Mouse (Mus musculus) G1E (cell line): ENCODE results near the gene Actg2.

Source experiments
- CTCF ChIP-seq: IDR thresholded peaks from 2 replicates; pipeline ENCODE4 v1.5.1; 2012; ENCODE audit warnings: low read depth, low read length, inconsistent platforms, mixed read lengths
- TAL1 ChIP-seq: conservative IDR thresholded peaks from 2 replicates; pipeline ENCODE4 v1.6.1; 2012; ENCODE audit warnings: low read depth, low read length, inconsistent platforms, mixed read lengths

DNA sequence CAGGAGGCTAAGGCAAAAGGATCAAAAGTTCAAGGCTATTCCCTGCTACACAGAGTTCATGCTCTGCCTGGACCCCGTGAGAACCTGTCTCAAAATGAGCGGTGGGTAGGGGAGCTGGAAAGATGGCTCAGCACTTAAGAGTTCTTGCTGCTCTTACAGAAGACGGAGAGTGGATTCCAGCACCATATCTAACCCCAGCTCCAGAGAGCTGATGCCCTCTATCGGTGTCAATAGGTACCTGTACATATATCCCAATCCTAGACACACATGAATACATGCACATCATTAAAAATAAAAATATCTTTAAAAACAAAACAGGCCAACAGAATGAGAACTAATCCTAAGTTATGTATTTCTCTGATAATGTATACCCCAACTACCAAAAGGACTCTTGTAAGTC lies 57.8 kb downstream of the Actg2 start:
- TF ChIP-seq CTCF (no peak), TAL1 (no peak)
